Mouse (Mus musculus): ENCODE data around the gene Sost.

GRCm38 (mm10) chr11:101936421-101936820, 30.4 kb downstream of the Sost start:
- TF ChIP-seq CTCF (IDR thresholded peaks at IDR 0.05; ENCODE audit: borderline replicate concordance, control insufficient read depth, extremely low read depth, insufficient read depth, low read length, poor library complexity) = no peak
- no peak for TF ChIP-seq POLR2A (IDR thresholded peaks at IDR 0.05; ENCODE audit: control insufficient read depth, extremely low read depth, insufficient read depth, low read length, poor library complexity)

Data from thymus, adult 2 months (tissue).